Mouse (Mus musculus) T-cell, adult 2 months (primary cell): Measurements from ENCODE around the gene Map1lc3b.
"Not testable (repeated sequence)": the region's sequence is repeated elsewhere in the genome, so short reads cannot be mapped to it uniquely, and the experiment has no call there.

Experiments used
- DNase-seq: peaks from one replicate; pipeline ENCODE4 v3.0.0; 2022; ENCODE audit warnings: low spot score

The Map1lc3b gene

GRCm38 (mm10) chr8:121573275-121573674, 16.9 kb upstream of the Map1lc3b start:
- no peak for DNase-seq

GRCm38 (mm10) chr8:121575661-121576060, 14.5 kb upstream of the Map1lc3b start:
- DNase-seq: no peak

GRCm38 (mm10) chr8:121577751-121578675, 12.1 kb upstream of the Map1lc3b start:
- no peak for DNase-seq

GRCm38 (mm10) chr8:121578676-121579451, 11.3 kb upstream of the Map1lc3b start, which contains the start of gene Fbxo31:
Gene Fbxo31 (minus strand): TSS chr8:121578806.
- DNase-seq: peak; percentile 91

- no peak for DNase-seq
Measured at GRCm38 (mm10) chr8:121580465-121580864, 9.7 kb upstream of the Map1lc3b start.

GRCm38 (mm10) chr8:121583653-121584052, 6.5 kb upstream of the Map1lc3b start:
- no peak for DNase-seq

GRCm38 (mm10) chr8:121584730-121585129, 5.4 kb upstream of the Map1lc3b start:
- no peak for DNase-seq

GRCm38 (mm10) chr8:121585159-121585825, 4.9 kb upstream of the Map1lc3b start:
- peak; percentile 99 for DNase-seq

GRCm38 (mm10) chr8:121588750-121589149, 1.4 kb upstream of the Map1lc3b start:
- no peak for DNase-seq

GRCm38 (mm10) chr8:121589205-121589726, 895 bp upstream of the Map1lc3b start:
- no peak for DNase-seq

- peak; percentile 63 for DNase-seq
Measured at GRCm38 (mm10) chr8:121591178-121592066, 1.3 kb downstream of the Map1lc3b start.

- DNase-seq: no peak
Measured at GRCm38 (mm10) chr8:121593293-121593692, 3.1 kb downstream of the Map1lc3b start.

GRCm38 (mm10) chr8:121593983-121594382, 3.8 kb downstream of the Map1lc3b start:
- no peak for DNase-seq

- not testable (repeated sequence) for DNase-seq
Measured at GRCm38 (mm10) chr8:121597492-121597891, 7.3 kb downstream of the Map1lc3b start.

GRCm38 (mm10) chr8:121598190-121598589, 8.0 kb downstream of the Map1lc3b start:
- no peak for DNase-seq

GRCm38 (mm10) chr8:121598892-121599291, 8.7 kb downstream of the Map1lc3b start:
- DNase-seq: peak; percentile 83

- DNase-seq: no peak
Measured at GRCm38 (mm10) chr8:121599842-121600241, 9.7 kb downstream of the Map1lc3b start.

GRCm38 (mm10) chr8:121602411-121602810, 12.2 kb downstream of the Map1lc3b start:
- no peak for DNase-seq

- peak; percentile 68 for DNase-seq
Measured at GRCm38 (mm10) chr8:121602860-121603259, 12.7 kb downstream of the Map1lc3b start.

- DNase-seq: no peak
Measured at GRCm38 (mm10) chr8:121603801-121604200, 13.6 kb downstream of the Map1lc3b start.

- DNase-seq: no peak
Measured at GRCm38 (mm10) chr8:121607661-121608060, 17.5 kb downstream of the Map1lc3b start.
